Mouse (Mus musculus) intestine, embryonic 15.5 days (tissue): ENCODE data around the gene Rap1b. TPM values are rescaled to one million over a fixed set of nuclear protein-coding genes. Genes with fewer than 3 reads are reported as not detected.
A peak's percentile ranks its signal among the peaks of the same experiment; 100 is the strongest.

Source experiments
- ATAC-seq: fragments of 200-750 bp; cut with Nextera tagmentation; 2 replicates; pipeline ENCODE4 v1.8.0; 2017; ENCODE audit warnings: moderate TSS enrichment, moderate library complexity
- H3K27ac ChIP-seq: fragments of 300-500 bp; sonication (generic); 2 replicates; pipeline ENCODE4 v1.5.1; 2015; ENCODE audit warnings: mild to moderate bottlenecking, inconsistent platforms
- H3K27me3 ChIP-seq: fragments of 300-500 bp; sonication (generic); replicated peaks from 2 replicates; pipeline ENCODE4 v1.6.1; 2015; ENCODE audit warnings: inconsistent platforms
- H3K36me3 ChIP-seq: fragments of 300-500 bp; sonication (generic); 2 replicates; pipeline ENCODE4 v1.6.1; 2015; ENCODE audit warnings: inconsistent platforms
- H3K4me1 ChIP-seq: fragments of 300-500 bp; sonication (generic); replicated peaks from 2 replicates; pipeline ENCODE4 v1.6.1; 2015; ENCODE audit warnings: inconsistent platforms
- H3K4me2 ChIP-seq: fragments of 300-500 bp; sonication (generic); replicated peaks from 2 replicates; pipeline ENCODE4 v1.6.1; 2015; ENCODE audit warnings: mild to moderate bottlenecking, inconsistent platforms
- H3K4me3 ChIP-seq: fragments of 300-500 bp; sonication (generic); replicated peaks from 2 replicates; pipeline ENCODE4 v1.5.1; 2015; ENCODE audit warnings: inconsistent platforms
- H3K9ac ChIP-seq: fragments of 300-500 bp; sonication (generic); 2 replicates; pipeline ENCODE4 v1.6.1; 2015; ENCODE audit warnings: inconsistent platforms
- H3K9me3 ChIP-seq: fragments of 300-500 bp; sonication (generic); 2 replicates; pipeline ENCODE4 v1.6.1; 2016; ENCODE audit warnings: inconsistent platforms
- WGBS: fragments of 180-500 bp; shearing (Covaris S2); methylation state at CpG from one replicate; pipeline ENCODE4 v1.1.7; 2015; 5-methylcytosine and 5-hydroxymethylcytosine counted together
- polyA plus RNA-seq: library from polyadenylated mRNA; unstranded; fragments of >200 nt; fragmentation: Nextera tagmentation; extraction: Ambion mirVana; gene quantifications from 2 replicates; pipeline ENCODE4 v1.2.1, GENCODE M21; 2015

Gene Rap1b
- polyA plus RNA-seq, 1 experiment from 2014 or later, result 180 TPM

DNA sequence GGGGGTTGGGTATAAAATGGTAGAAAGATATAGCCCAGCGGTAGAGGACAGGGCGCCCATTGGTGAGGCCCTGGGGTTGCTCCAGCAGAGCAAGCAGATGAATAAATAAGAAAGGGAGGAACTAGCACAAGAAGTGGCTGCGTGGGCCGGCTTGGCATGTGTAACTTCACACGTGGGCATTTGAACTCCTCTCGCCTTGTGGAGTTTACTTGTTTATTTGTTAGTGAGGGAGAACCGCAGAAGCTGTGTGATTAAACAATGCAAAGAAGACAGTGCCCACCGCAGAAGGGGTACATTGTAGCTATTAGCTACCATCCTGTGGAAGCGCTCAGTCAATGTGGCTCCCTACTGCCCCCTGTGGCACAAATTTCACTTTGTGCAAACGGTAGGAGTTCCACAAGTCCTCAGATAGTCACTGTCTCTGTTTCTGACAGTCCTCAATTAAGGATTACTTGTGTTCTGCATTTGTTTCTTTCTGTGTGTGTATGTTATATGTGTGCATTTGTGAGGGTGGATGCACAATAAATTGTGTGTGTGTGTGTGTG is 6.9 kb upstream of the Rap1b start:
- no peak overlapping the region for H3K4me2 ChIP-seq
- H3K27ac ChIP-seq, result no peak overlapping the region
- H3K27me3 ChIP-seq, result no peaks in the 10 kb centered on the region
- 87% methylated on average over 10 of the region's 10 CpGs for WGBS
- H3K4me3 ChIP-seq, result no peak overlapping the region
- no peaks in the 10 kb centered on the region for H3K9me3 ChIP-seq
- H3K36me3 ChIP-seq, result no peaks in the 10 kb centered on the region
- no peak for ATAC-seq
- H3K4me1 ChIP-seq, result no peaks in the 10 kb centered on the region
- H3K9ac ChIP-seq, result no peak overlapping the region

DNA sequence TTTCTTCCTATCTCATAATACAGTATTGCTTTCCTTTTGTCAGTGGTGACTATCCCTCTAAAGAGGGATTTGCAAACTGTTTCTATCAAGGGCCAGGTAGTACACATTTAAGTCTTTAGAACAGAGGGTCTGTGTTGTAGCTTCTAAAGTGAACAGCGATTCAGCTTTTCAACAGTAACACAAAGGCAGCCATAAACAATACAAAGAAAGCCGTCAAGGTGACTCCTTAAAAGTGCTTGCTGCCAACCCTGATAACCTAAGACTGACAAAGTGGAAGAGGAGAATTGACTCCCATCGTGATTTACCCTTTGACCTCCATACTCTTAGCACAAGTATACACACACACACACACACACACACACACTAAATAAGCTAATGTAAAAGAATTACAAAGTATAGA is 3.1 kb upstream of the Rap1b start:
- Histone ChIP-seq H3K27me3 (no peaks in the 10 kb centered on the region), H3K4me2 (no peak overlapping the region), H3K9me3 (no peaks in the 10 kb centered on the region), H3K4me1 (0 out of 2 replicates have a peak, but pooled peaks cover 2% of the 10 kb centered on the region), H3K36me3 (no peaks in the 10 kb centered on the region), H3K27ac (no peak overlapping the region), H3K9ac (no peak overlapping the region), H3K4me3 (no peak overlapping the region)
- WGBS, result 53% methylated on average over 3 of the region's 3 CpGs
- ATAC-seq, result no peak

DNA sequence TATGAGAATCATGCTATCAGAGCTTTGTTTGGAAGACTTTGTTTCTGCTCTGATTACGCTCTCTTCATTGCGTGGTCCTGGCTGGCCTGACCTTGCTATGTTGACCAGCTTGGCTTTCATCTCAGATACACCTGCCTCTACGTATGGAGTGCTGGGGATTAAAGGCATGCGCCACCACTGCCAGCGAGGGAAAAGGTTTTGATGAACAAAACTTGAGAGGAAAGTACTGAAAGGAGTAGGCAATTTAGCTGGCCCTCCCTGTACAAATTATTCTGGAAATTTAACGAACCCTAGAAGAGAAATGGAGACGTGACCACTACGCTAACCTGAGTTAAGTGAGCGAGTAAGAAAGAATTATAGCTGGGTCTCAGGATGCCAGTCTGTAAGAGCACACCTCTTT is 961 bp upstream of the Rap1b start:
- ATAC-seq, result no peak
- 53% methylated on average over 9 of the region's 9 CpGs for WGBS
- H3K9ac ChIP-seq, result no peak overlapping the region
- no peaks in the 10 kb centered on the region for H3K9me3 ChIP-seq
- H3K4me2 ChIP-seq, result peak overlapping the region; percentile 73
- no peaks in the 10 kb centered on the region for H3K27me3 ChIP-seq
- H3K4me3 ChIP-seq, result no peak overlapping the region; the same call in 1 of the 2 replicates
- H3K4me1 ChIP-seq, result 0 out of 2 replicates have a peak, but pooled peaks cover 6% of the 10 kb centered on the region
- no peak overlapping the region; the same call in 1 of the 2 replicates for H3K27ac ChIP-seq
- no peaks in the 10 kb centered on the region for H3K36me3 ChIP-seq

DNA sequence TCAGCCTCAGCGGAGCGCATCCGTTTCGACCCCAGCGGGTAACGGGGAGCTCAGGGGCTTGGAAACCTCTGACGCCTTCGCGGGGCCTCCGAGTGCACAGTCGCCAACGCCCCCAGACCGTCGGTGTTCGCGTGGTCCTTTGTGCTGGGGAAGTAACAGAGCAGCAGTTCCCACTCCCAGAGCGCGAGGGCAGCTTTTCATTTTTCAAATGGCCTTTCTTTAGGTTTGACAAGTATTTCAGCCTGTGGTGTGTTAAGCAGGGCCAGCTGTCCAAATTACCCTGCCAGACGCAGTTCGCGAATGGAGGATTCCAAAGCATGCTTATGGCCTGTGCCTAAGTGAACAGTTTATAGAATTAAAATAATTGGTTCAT is 411 bp upstream of the Rap1b start:
- Histone ChIP-seq H3K9me3 (no peaks in the 10 kb centered on the region), H3K27ac (peak overlapping the region; percentile 98), H3K27me3 (no peaks in the 10 kb centered on the region), H3K4me1 (0 out of 2 replicates have a peak, but pooled peaks cover 6% of the 10 kb centered on the region), H3K9ac (peak overlapping the region; percentile 93), H3K4me3 (peak overlapping the region; percentile 87), H3K36me3 (no peaks in the 10 kb centered on the region), H3K4me2 (peak overlapping the region; percentile 73)
- WGBS, result under 1% methylated on average over 21 of the region's 21 CpGs
- ATAC-seq, result peak; percentile 82

DNA sequence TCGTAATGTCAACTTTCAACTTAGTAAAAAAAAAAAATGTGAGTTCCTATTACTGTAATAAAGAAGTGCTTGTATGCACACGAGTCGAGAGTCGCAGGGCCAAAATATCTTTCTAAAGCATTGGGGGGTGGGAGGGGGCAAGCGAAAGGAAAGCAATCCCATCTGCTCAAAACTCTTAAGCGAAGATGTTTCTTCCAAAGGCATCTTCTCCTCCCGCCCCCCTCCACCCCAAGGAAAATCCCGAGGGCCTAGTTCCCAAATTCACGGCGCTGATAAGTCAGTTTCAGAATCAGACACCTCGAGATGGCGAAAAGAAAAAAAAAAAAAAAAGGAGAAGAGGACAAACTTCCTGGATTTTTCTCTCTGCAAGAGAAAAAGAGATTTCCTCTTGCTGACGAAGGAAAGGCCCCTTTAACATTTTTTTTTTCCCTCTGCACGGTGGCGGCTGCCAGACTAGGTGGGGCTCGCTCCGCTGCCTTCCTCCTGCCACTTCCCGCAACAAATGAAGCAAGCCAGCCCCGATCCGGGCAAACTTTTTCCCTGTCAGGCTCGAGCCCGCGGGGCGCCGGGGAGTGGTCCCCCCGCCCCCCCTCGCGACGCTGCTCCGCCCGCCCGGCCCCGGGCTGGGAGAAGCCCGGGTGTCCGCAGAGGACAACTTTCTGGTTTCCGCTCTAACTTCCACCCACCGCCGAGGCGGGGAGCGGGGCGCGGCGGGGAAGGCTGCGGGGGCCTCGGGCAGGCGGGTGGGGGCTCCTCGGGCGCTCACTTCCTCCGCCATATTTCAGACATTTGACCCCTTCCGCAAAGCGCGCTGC is 846 bp downstream of the Rap1b start:
- under 1% methylated on average over 47 of the region's 52 CpGs for WGBS
- Histone ChIP-seq H3K9me3 (no peaks in the 10 kb centered on the region), H3K27me3 (no peaks in the 10 kb centered on the region), H3K4me3 (peak overlapping the region; percentile 87), H3K9ac (peak overlapping the region; percentile 93), H3K4me2 (peak overlapping the region; percentile 56), H3K27ac (peak overlapping the region; percentile 98), H3K4me1 (peaks cover 10% of the 10 kb centered on the region; the same call in 1 of the 2 replicates), H3K36me3 (no peaks in the 10 kb centered on the region)
- ATAC-seq, result no peak

DNA sequence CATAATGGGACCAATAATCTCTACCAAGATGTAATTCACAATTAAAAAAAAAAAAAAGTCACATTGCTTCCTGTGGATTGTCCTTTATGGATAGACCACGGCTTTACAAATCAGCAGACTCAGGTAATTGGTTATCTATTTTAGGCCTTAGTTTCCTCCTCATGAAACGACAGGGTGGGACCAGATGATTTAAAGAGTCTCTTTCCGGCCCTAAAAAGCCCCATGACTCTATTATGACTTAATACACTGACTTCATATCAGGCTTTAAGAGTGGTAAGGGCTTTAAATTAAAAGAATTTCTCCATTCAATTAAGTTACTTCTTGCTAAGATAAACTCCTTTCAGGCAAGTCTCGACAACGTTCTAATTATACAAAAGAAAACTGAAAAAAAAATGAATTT is 1.6 kb downstream of the Rap1b start:
- no peak for ATAC-seq
- Histone ChIP-seq H3K27ac (no peak overlapping the region), H3K9me3 (no peaks in the 10 kb centered on the region), H3K27me3 (no peaks in the 10 kb centered on the region), H3K36me3 (no peaks in the 10 kb centered on the region), H3K4me2 (peak overlapping the region; percentile 56), H3K4me3 (peak overlapping the region; percentile 87), H3K4me1 (peaks cover 10% of the 10 kb centered on the region; the same call in 1 of the 2 replicates), H3K9ac (no peak overlapping the region)
- 12% methylated on average over 5 of the region's 5 CpGs for whole genome bisulfite sequencing

DNA sequence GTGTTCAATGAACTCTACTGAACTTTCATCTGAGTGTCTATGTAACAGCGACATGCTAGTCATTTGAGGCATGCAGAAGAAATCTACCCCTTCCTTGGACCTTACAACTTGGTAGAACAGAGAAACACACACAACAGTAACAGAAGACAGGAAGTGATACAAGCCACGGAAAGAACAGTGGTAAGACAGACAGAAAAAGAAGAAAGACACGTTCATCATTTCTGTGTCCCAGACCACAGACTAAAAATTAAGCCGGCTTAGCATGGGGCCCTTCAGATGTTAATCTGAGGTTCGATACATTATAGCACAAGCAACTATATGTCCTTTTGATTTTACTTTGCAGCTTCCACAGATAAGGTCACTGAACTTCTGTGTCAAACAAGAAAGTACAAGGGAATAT is 2.1 kb downstream of the Rap1b start:
- Histone ChIP-seq H3K4me1 (peaks cover 10% of the 10 kb centered on the region; the same call in 1 of the 2 replicates), H3K4me2 (peak overlapping the region; percentile 56), H3K27me3 (no peaks in the 10 kb centered on the region), H3K4me3 (no peak overlapping the region), H3K27ac (no peak overlapping the region), H3K9me3 (no peaks in the 10 kb centered on the region), H3K9ac (no peak overlapping the region), H3K36me3 (no peaks in the 10 kb centered on the region)
- no peak for ATAC-seq
- 57% methylated on average over 5 of the region's 5 CpGs for WGBS

DNA sequence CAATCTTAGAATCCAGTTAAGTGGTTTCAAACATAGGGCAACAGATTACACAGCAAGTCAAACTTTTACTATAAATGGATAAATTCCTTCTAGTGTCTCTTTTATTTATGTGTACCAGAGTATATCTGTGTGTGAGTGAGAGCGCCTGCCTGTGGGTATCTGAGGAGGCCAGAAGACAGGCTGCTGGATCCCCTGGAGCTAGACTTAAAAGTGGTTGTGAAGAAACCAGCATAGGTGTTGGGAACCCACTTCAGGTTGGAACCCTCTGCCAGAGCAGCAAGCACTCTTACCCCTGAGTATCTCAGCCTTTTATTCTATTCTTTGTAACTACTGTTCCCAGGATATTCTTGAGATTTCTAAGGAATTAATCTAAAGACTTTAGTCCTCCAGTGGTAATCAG is 4.1 kb downstream of the Rap1b start:
- H3K9ac ChIP-seq, result no peak overlapping the region
- no peak overlapping the region for H3K4me3 ChIP-seq
- H3K4me2 ChIP-seq, result no peak overlapping the region
- no peak overlapping the region for H3K27ac ChIP-seq
- no peak for ATAC-seq
- peaks cover 9% of the 10 kb centered on the region; the same call in 1 of the 2 replicates for H3K4me1 ChIP-seq
- H3K36me3 ChIP-seq, result no peaks in the 10 kb centered on the region
- H3K9me3 ChIP-seq, result no peaks in the 10 kb centered on the region
- H3K27me3 ChIP-seq, result no peaks in the 10 kb centered on the region
- 59% methylated on average over 1 of the region's 1 CpGs for WGBS

DNA sequence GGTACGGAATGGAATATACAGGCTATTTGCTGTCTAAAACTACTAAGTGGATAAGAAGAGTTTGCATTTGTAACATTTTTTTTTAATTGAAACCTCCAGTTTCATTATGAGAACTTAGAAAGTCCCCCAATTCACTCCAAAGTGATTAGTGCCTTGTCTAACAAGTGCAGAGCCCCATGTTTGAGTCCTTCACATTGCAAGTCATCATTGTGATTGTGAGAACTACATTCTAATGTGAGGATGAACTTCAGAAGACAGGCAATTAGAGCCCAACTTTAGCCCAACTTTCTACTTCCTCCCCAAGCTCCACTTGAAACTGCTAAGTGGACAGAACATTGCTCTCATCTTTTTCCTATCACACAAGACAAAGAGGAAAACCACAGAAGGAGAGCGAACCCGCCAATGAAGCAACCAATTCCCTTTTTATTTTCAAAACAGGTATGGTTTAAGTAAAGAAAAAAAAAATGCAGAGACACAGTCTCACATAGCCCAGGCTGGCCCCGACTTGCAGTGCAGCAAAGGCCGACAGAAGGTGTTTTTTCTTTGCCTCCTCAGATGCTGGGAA is 5.3 kb downstream of the Rap1b start:
- H3K27me3 ChIP-seq, result no peaks in the 10 kb centered on the region
- 87% methylated on average over 5 of the region's 5 CpGs for WGBS
- H3K4me2 ChIP-seq, result no peak overlapping the region
- no peak overlapping the region for H3K27ac ChIP-seq
- H3K9ac ChIP-seq, result no peak overlapping the region
- H3K9me3 ChIP-seq, result no peaks in the 10 kb centered on the region
- no peaks in the 10 kb centered on the region for H3K36me3 ChIP-seq
- ATAC-seq, result no peak
- no peak overlapping the region for H3K4me3 ChIP-seq
- H3K4me1 ChIP-seq, result peaks cover 10% of the 10 kb centered on the region; the same call in 1 of the 2 replicates

DNA sequence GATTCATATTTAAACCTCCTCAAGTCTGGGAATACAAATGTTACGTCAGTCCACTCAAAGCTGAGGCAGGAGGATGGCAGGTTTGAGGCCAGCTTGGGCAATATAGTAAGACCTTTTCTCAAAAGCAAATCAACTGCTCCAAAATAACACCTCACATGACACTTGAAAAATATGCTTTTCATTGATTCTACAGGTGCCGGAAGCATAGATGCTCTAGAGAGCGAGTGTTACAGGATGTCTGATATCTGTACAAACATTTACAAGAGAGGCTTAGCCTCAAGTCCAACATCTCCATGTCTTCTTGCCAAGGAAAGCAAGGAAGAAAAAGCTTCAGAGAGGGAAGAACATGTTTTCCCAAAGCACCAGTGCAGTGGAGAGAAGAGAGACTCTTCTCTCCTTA is 6.1 kb downstream of the Rap1b start:
- no peak for ATAC-seq
- H3K36me3 ChIP-seq, result no peaks in the 10 kb centered on the region
- WGBS, result 90% methylated on average over 3 of the region's 3 CpGs

DNA sequence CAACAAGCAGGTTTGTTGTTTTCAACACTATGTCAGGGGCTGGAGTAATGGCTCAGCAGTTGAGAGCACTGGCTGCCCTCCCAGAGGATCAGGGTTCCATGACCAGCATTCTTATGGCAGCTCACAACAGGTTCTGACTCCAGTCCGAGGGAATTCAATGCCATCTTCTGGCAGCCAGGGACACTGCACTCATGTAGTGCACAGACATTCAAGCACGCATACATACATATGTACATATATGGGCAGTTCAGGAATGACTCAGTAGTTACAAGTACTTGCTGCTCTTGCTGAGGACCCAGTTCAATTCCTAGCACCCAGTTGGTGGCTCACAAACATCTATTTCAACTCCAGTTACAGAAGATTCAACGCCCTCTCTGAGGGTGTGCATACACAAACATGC is 6.9 kb downstream of the Rap1b start:
- Histone ChIP-seq H3K36me3 (no peaks in the 10 kb centered on the region), H3K9ac (no peak overlapping the region), H3K27ac (no peak overlapping the region), H3K9me3 (no peaks in the 10 kb centered on the region), H3K27me3 (no peaks in the 10 kb centered on the region), H3K4me1 (peaks cover 12% of the 10 kb centered on the region; the same call in 1 of the 2 replicates), H3K4me2 (no peak overlapping the region), H3K4me3 (no peak overlapping the region)
- ATAC-seq, result no peak
- WGBS, result 91% methylated on average over 3 of the region's 3 CpGs

More for the DNA sequence above, 6.1 kb downstream of the Rap1b start:
- Histone ChIP-seq H3K27ac (no peak overlapping the region), H3K4me1 (peaks cover 12% of the 10 kb centered on the region; the same call in 1 of the 2 replicates), H3K4me2 (no peak overlapping the region), H3K9ac (no peak overlapping the region), H3K9me3 (no peaks in the 10 kb centered on the region), H3K4me3 (no peak overlapping the region), H3K27me3 (no peaks in the 10 kb centered on the region)

DNA sequence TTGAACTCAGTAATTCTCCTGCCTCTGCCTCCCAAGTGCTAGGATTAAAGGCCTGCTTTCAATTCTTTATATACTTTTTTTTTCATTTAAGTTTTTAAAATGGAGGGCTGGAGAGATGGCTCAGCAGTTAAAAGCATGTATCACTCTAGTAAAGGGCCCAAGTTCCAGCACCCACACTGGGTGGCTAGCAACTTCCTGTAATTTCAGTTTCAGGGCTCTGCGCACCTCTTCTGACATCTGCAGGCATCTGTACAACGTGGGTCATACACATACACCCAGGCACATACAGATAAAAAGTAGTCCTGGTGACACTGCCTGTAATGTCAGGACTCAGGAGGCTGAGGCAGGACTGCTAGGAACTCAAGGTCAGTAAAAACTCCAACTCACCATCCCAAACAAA is 9.5 kb downstream of the Rap1b start:
- 89% methylated on average over 2 of the region's 2 CpGs for WGBS
- no peaks in the 10 kb centered on the region for H3K9me3 ChIP-seq
- ATAC-seq, result no peak

More for the DNA sequence above, 9.5 kb downstream of the Rap1b start:
- H3K4me1 ChIP-seq, result peaks cover 9% of the 10 kb centered on the region; the same call in 1 of the 2 replicates
- H3K4me2 ChIP-seq, result no peak overlapping the region
- H3K4me3 ChIP-seq, result no peak overlapping the region
- no peak overlapping the region for H3K9ac ChIP-seq
- no peaks in the 10 kb centered on the region for H3K27me3 ChIP-seq
- H3K36me3 ChIP-seq, result no peaks in the 10 kb centered on the region
- no peak overlapping the region for H3K27ac ChIP-seq
